Mouse (Mus musculus): Measurements from ENCODE around the gene Acbd3. TPM values are rescaled to one million over a fixed set of nuclear protein-coding genes. Genes with fewer than 3 reads are reported as not detected.
A peak's percentile ranks its signal among the peaks of the same experiment; 100 is the strongest.

Gene Acbd3
- polyA plus RNA-seq, 1 experiment from 2014 or later: 25.3 TPM

DNA sequence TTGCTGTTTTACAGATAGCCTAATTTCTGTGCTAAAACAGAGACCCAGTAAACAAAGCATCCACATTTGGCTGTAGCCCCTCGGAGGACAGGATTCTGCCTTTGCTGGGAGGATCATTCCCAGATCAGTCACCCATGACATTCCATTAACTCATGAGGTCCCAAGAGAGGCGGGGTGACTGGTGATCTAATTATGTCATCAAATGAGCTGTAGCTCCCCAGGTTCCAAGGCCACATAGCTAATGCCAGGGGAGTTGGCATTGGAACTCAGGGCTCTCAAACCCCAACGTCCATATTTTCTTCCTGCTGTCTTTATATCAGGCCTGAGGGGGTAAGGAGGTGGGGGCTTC is 57.7 kb downstream of the Acbd3 start:
- WGBS: 43% methylated on average over 3 of the region's 3 CpGs
- Histone ChIP-seq H3K27ac (no peak overlapping the region), H3K27me3 (no peaks in the 10 kb centered on the region; the same call in 1 of the 2 replicates), H3K4me2 (no peak overlapping the region), H3K4me1 (replicated peaks) (no peaks in the 10 kb centered on the region), H3K9ac (replicated peaks) (no peak overlapping the region), H3K36me3 (no peaks in the 10 kb centered on the region), H3K9me3 (peaks cover 4% of the 10 kb centered on the region; the same call in 1 of the 2 replicates), H3K4me3 (replicated peaks) (no peak overlapping the region)
- no peak for ATAC-seq (ENCODE audit: insufficient number of reproducible peaks, insufficient read depth, low FRiP score, low TSS enrichment, low read depth)

DNA sequence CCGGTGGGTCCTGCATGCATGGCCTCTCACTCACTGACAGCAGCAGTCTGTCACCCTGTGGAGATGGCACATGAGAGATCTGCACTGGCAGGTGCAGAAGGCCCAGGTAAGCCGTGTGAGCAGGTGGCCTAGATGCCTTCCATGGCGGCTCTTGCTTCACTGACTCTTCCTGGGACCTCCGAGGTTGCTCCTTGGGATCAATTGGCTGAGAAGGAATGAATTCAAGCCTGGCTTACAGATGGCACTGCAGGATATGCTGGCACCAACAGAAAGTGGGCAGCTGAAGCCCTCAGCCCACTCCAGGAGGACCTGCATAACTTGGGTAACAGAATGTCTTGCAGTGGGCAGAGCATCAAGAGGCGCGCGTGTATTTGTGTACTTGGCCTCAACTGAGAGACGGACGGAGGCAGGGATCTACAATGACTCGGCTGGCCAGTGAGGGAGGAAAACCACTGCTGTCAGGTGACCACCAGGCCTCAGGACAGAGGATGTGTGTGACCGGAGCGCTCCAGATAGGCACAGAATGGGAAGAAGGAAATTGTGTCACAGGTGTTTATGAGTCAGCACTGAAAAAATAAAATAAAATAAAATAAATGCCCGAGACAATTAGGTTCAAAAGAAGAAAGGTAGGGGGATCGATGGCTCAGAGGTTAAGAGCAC is 66.1 kb downstream of the Acbd3 start:
- peaks cover 4% of the 10 kb centered on the region; the same call in 1 of the 2 replicates for H3K9me3 ChIP-seq
- H3K4me1 ChIP-seq (replicated peaks): peaks cover 12% of the 10 kb centered on the region
- no peak overlapping the region for H3K27ac ChIP-seq
- H3K27me3 ChIP-seq: no peaks in the 10 kb centered on the region
- no peak overlapping the region for H3K4me3 ChIP-seq (replicated peaks)
- no peaks in the 10 kb centered on the region for H3K36me3 ChIP-seq
- 85% methylated on average over 14 of the region's 14 CpGs for whole genome bisulfite sequencing
- H3K9ac ChIP-seq (replicated peaks): no peak overlapping the region
- no peak for ATAC-seq (ENCODE audit: insufficient number of reproducible peaks, insufficient read depth, low FRiP score, low TSS enrichment, low read depth)
- H3K4me2 ChIP-seq: no peak overlapping the region

DNA sequence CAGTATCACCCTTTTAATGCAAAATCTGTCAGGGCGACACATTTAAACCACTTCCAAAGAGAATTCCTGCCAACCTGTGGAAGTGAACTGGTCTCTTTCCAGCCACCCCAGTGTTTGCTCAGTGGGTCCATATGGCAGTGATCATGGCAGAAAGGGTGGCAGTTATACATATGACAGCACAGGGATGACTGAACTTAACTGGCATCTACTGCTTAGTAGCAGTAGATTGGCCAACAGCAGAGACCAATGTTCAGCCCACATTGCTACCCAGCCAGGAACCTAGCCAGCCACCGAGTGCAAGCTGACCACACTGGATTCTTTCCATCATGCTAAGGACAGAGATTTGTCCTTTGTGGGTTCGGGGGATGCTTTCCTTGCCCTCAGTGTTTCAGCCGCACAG is 67.0 kb downstream of the Acbd3 start:
- 89% methylated on average over 4 of the region's 4 CpGs for WGBS
- Histone ChIP-seq H3K4me1 (replicated peaks) (peaks cover 12% of the 10 kb centered on the region), H3K9me3 (peaks cover 4% of the 10 kb centered on the region; the same call in 1 of the 2 replicates), H3K9ac (replicated peaks) (no peak overlapping the region), H3K36me3 (no peaks in the 10 kb centered on the region), H3K27me3 (no peaks in the 10 kb centered on the region), H3K4me3 (replicated peaks) (no peak overlapping the region), H3K27ac (no peak overlapping the region), H3K4me2 (no peak overlapping the region)
- no peak for ATAC-seq (ENCODE audit: insufficient number of reproducible peaks, insufficient read depth, low FRiP score, low TSS enrichment, low read depth)

DNA sequence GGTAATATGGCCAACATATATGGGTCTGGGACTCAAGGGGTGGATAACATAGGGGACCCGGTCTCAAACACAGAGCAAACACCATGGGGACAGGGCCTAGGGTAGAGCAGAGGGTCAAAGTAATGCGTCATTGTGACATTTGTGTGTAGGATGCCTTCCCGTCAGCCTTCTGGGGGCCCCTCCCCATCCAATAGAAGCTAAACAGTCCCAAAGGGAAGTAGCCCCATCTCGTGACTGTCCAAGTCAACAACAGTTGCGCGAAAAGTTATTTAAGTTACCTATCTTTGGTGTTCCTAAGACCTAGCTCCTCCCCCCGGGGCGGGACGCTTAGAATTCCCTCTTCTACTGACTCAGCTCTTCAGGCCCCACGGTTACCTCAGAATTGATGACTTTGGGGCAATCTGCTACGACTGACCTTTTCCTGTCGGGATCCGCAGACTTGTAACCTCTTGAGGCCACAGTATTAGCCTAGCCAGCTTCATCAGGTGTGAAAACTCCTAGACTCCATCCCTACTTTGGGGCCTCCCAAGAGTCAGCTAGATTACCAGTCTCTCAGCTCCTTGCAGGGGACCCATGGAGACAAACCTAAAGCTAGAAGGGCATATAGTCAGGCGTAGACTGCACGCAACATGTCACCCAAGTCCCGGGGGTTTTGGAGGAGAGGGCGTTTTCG is 67.7 kb downstream of the Acbd3 start:
- Histone ChIP-seq H3K9me3 (no peaks in the 10 kb centered on the region), H3K9ac (replicated peaks) (peak overlapping the region; percentile 54), H3K4me2 (peak overlapping the region; percentile 82), H3K4me3 (replicated peaks) (peak overlapping the region; percentile 41), H3K27ac (no peak overlapping the region), H3K27me3 (no peaks in the 10 kb centered on the region), H3K4me1 (replicated peaks) (peaks cover 12% of the 10 kb centered on the region), H3K36me3 (no peaks in the 10 kb centered on the region)
- ATAC-seq (ENCODE audit: insufficient number of reproducible peaks, insufficient read depth, low FRiP score, low TSS enrichment, low read depth): no peak; the same call in 1 of the 2 replicates
- WGBS: 9% methylated on average over 18 of the region's 18 CpGs

DNA sequence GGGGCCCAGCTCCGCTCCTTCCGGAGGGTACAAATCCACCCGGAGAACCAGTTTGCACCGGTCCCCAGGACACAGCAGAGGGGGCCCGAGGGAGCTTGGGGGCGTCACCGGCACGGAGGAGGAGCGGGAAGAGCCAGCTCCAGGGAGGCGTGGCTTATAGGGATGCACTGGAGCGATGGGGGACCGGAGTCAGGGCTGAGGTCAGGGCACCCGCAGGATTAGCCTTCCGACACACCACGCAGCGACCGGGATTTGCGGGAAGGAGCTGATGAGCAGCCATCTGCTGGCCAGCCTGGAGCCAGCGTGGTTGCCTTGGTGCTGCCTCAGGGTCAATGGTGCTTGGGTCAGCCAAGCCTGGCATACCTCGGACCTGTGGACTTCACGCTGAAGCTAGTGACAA is 68.3 kb downstream of the Acbd3 start:
- ATAC-seq (ENCODE audit: insufficient number of reproducible peaks, insufficient read depth, low FRiP score, low TSS enrichment, low read depth): peak; percentile 77
- H3K27ac ChIP-seq: no peak overlapping the region
- H3K27me3 ChIP-seq: no peaks in the 10 kb centered on the region
- no peaks in the 10 kb centered on the region for H3K36me3 ChIP-seq
- H3K4me2 ChIP-seq: peak overlapping the region; percentile 82
- H3K4me3 ChIP-seq (replicated peaks): peak overlapping the region; percentile 41
- H3K9me3 ChIP-seq: no peaks in the 10 kb centered on the region
- H3K9ac ChIP-seq (replicated peaks): peak overlapping the region; percentile 54
- peaks cover 12% of the 10 kb centered on the region for H3K4me1 ChIP-seq (replicated peaks)
- WGBS: under 1% methylated on average over 21 of the region's 21 CpGs

DNA sequence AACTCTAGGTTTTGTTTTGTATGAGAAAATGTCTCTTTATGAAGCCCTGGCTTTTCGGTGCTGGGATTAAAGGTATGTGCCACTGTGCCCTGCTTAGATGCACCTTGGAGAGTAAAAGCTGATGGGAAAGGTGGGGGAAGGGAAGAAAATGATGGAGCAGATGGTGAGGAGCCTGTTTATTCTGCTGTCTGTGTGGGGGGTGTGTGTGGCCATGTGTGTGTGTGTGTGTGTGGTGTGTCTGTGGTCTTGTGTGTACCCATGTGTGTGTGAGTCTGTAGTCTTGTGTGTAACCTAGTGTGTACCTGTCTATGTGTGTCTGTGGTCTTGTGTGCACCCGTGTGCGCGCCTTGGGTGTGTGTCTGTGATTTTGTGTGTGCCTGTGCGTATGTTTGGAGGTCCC is 72.8 kb downstream of the Acbd3 start:
- no peak overlapping the region for H3K4me2 ChIP-seq
- WGBS: 93% methylated on average over 5 of the region's 5 CpGs
- H3K27me3 ChIP-seq: no peaks in the 10 kb centered on the region
- H3K9ac ChIP-seq (replicated peaks): no peak overlapping the region
- H3K36me3 ChIP-seq: peaks cover 34% of the 10 kb centered on the region
- H3K27ac ChIP-seq: no peak overlapping the region
- no peak for ATAC-seq (ENCODE audit: insufficient number of reproducible peaks, insufficient read depth, low FRiP score, low TSS enrichment, low read depth)
- peaks cover 9% of the 10 kb centered on the region for H3K4me1 ChIP-seq (replicated peaks)
- H3K4me3 ChIP-seq (replicated peaks): no peak overlapping the region
- no peaks in the 10 kb centered on the region for H3K9me3 ChIP-seq

DNA sequence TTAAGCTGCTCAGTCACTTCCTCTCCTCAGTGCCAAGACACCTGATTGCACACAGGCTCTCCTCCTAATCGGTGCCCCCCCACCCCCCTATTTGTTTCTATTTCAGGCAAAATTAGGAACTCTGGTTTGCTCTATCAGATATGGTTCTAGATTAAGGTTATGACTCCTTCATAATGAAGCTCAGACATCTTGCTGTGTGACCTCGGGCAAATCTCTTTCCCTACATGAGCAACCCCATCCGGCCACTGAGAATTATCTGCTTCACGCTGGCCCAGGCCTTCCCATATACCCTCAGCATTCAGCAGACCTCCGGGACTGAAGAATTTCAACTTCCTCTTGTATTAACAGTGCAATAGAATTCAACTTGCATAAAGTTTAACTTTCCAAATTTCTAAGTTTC is 73.4 kb downstream of the Acbd3 start:
- 88% methylated on average over 5 of the region's 5 CpGs for WGBS
- H3K27ac ChIP-seq: no peak overlapping the region
- ATAC-seq (ENCODE audit: insufficient number of reproducible peaks, insufficient read depth, low FRiP score, low TSS enrichment, low read depth): no peak

DNA sequence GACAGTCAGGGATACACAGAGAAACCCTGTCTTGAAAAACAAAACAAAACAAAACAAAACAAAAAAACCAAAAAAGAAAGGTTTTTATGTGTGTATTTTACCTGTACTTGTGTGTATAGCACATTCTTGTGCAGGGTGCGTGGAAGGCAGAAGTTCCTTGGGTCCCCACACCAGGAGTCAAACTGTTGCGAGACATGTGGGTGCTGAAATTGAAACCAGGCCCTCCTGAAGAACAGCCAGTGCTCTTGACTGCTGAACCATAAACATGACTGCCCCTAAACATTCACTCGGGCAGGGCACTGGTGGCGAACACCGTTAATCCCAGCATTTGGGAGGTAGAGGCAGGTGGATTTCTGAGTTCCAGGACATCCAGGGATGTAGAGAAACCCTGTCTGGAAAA is 74.2 kb downstream of the Acbd3 start:
- H3K9me3 ChIP-seq: no peaks in the 10 kb centered on the region
- no peak overlapping the region for H3K4me2 ChIP-seq
- no peaks in the 10 kb centered on the region for H3K27me3 ChIP-seq
- no peak overlapping the region for H3K9ac ChIP-seq (replicated peaks)
- 81% methylated on average over 5 of the region's 5 CpGs for WGBS
- no peak overlapping the region for H3K4me3 ChIP-seq (replicated peaks)
- no peak for ATAC-seq (ENCODE audit: insufficient number of reproducible peaks, insufficient read depth, low FRiP score, low TSS enrichment, low read depth)
- no peak overlapping the region for H3K27ac ChIP-seq
- H3K36me3 ChIP-seq: peaks cover 48% of the 10 kb centered on the region
- H3K4me1 ChIP-seq (replicated peaks): no peaks in the 10 kb centered on the region

More for the DNA sequence above, 73.4 kb downstream of the Acbd3 start:
- no peak overlapping the region for H3K4me3 ChIP-seq (replicated peaks)
- no peak overlapping the region for H3K9ac ChIP-seq (replicated peaks)
- no peaks in the 10 kb centered on the region for H3K27me3 ChIP-seq
- peaks cover 40% of the 10 kb centered on the region for H3K36me3 ChIP-seq
- H3K4me1 ChIP-seq (replicated peaks): peaks cover 3% of the 10 kb centered on the region
- no peak overlapping the region for H3K4me2 ChIP-seq
- no peaks in the 10 kb centered on the region for H3K9me3 ChIP-seq

DNA sequence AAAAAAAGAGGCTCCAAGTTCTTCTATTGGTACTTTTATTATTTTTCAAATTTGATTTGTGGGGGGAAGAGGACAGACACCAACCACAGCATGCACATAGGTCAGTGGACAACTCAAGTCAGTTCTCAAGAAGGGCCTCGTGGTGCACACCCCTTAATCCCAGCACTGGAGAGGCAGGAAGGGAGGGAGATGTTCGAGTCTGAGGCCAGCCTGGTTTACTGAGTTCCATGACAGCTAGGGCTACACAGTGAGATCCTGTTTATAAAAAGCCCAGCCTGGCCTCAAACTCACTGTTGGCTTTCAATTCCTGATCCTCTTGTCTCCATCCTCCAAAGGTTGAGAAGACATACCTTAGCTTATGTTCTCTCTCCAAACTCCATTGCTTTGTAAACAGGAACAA is 75.0 kb downstream of the Acbd3 start:
- Histone ChIP-seq H3K4me2 (no peak overlapping the region), H3K27ac (no peak overlapping the region), H3K9ac (replicated peaks) (no peak overlapping the region), H3K4me1 (replicated peaks) (no peaks in the 10 kb centered on the region), H3K36me3 (peaks cover 56% of the 10 kb centered on the region), H3K27me3 (no peaks in the 10 kb centered on the region), H3K4me3 (replicated peaks) (no peak overlapping the region), H3K9me3 (no peaks in the 10 kb centered on the region)
- WGBS: 55% methylated on average over 2 of the region's 2 CpGs
- ATAC-seq (ENCODE audit: insufficient number of reproducible peaks, insufficient read depth, low FRiP score, low TSS enrichment, low read depth): no peak

DNA sequence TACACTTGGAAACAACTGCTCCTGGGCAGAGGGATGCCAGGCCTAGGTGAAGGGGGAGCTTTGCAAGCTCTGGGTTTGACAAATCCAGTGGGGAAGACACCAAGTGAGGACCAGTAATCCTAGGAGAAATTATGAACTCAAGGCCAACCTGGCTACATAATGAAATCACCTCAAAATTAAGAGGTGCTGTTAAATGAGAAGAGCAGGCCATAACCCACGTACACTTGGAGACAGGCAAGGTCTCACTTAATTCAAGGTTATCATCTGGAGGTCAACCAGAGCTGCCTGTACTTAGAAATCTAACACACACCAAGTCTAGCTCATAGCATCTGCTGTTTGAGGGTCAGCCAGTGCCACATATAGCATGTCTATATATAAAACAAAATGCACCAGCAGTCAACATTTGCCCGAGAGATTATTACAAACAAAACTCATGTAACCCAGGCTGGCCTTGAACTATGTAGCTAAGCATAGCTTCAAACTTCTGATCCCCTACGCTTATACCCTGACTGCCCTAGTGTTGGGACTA is 75.7 kb downstream of the Acbd3 start:
- H3K36me3 ChIP-seq: peaks cover 63% of the 10 kb centered on the region
- H3K4me1 ChIP-seq (replicated peaks): no peaks in the 10 kb centered on the region
- no peak for ATAC-seq (ENCODE audit: insufficient number of reproducible peaks, insufficient read depth, low FRiP score, low TSS enrichment, low read depth)
- H3K27ac ChIP-seq: no peak overlapping the region
- 81% methylated on average over 3 of the region's 3 CpGs for WGBS
- H3K9ac ChIP-seq (replicated peaks): no peak overlapping the region
- H3K27me3 ChIP-seq: no peaks in the 10 kb centered on the region
- H3K4me3 ChIP-seq (replicated peaks): no peak overlapping the region
- H3K9me3 ChIP-seq: no peaks in the 10 kb centered on the region
- H3K4me2 ChIP-seq: no peak overlapping the region

Data from limb, embryonic 12.5 days (tissue).